Mouse (Mus musculus) hindbrain, embryonic 11.5 days (tissue): Measurements from ENCODE around the gene Macrod2. TPM values are rescaled to one million over a fixed set of nuclear protein-coding genes. Genes with fewer than 3 reads are reported as not detected.

ENCODE experiments used
- ATAC-seq: fragments of 200-750 bp; cut with Nextera tagmentation; 2 replicates; pipeline ENCODE4 v1.8.0; 2017; ENCODE audit warnings: mild to moderate bottlenecking, moderate TSS enrichment, moderate library complexity; ENCODE audit not compliant: low FRiP score
- DNase-seq: peaks from one replicate; pipeline ENCODE4 v3.0.0-alpha.2; 2015; ENCODE audit warnings: low spot score
- H3K27ac ChIP-seq: fragments of 300-500 bp; sonication (generic); 2 replicates; pipeline ENCODE4 v1.5.1; 2014; ENCODE audit warnings: mild to moderate bottlenecking, low read depth, low read length
- H3K27me3 ChIP-seq: fragments of 300-500 bp; sonication (generic); 2 replicates; pipeline ENCODE4 v1.6.1; 2014; ENCODE audit warnings: mild to moderate bottlenecking, low read length, moderate library complexity, mixed read lengths; ENCODE audit not compliant: control insufficient read depth, insufficient read depth
- H3K36me3 ChIP-seq: fragments of 300-500 bp; sonication (generic); 2 replicates; pipeline ENCODE4 v1.6.1; 2014; ENCODE audit warnings: mild to moderate bottlenecking, low read length, moderate library complexity, mixed read lengths; ENCODE audit not compliant: control insufficient read depth, insufficient read depth
- H3K4me1 ChIP-seq: fragments of 300-500 bp; sonication (generic); replicated peaks from 2 replicates; pipeline ENCODE4 v1.6.1; 2014; ENCODE audit warnings: low read length, mixed read lengths; ENCODE audit not compliant: control insufficient read depth, insufficient read depth
- H3K4me2 ChIP-seq: fragments of 300-500 bp; sonication (generic); replicated peaks from 2 replicates; pipeline ENCODE4 v1.6.1; 2014; ENCODE audit warnings: mild to moderate bottlenecking, low read depth, low read length
- H3K4me3 ChIP-seq: fragments of 300-500 bp; sonication (generic); 2 replicates; pipeline ENCODE4 v1.5.1; 2014; ENCODE audit warnings: low read depth, low read length
- H3K9ac ChIP-seq: fragments of 300-500 bp; sonication (generic); 2 replicates; pipeline ENCODE4 v1.6.1; 2014; ENCODE audit warnings: low read depth, low read length
- H3K9me3 ChIP-seq: fragments of 300-500 bp; sonication (generic); 2 replicates; pipeline ENCODE4 v1.6.1; 2016; ENCODE audit warnings: low read length; ENCODE audit not compliant: control insufficient read depth
- WGBS: fragments of 180-500 bp; shearing (Covaris S2); extraction: QIAGEN DNeasy Blood & Tissue Kit; methylation state at CpG from one replicate; pipeline ENCODE4 v1.1.7; 2014; 5-methylcytosine and 5-hydroxymethylcytosine counted together
- polyA plus RNA-seq: library from polyadenylated mRNA; unstranded; fragments of >200 nt; fragmentation: Nextera tagmentation; extraction: Ambion mirVana; gene quantifications from 2 replicates; pipeline ENCODE4 v1.2.1, GENCODE M21; 2014

Macrod2 gene
- polyA plus RNA-seq, 1 experiment from 2014 or later: 42.5 TPM

GRCm38 (mm10) chr2:141463946-141464345 is 1068.8 kb downstream of the Macrod2 start:
- DNase-seq: no peak
- H3K27me3 ChIP-seq: no peaks in the 10 kb centered on the region
- 86% methylated on average over 1 of the region's 1 CpGs for WGBS
- ATAC-seq: no peak
- no peak overlapping the region for H3K4me2 ChIP-seq
- H3K9ac ChIP-seq: no peak overlapping the region
- no peak overlapping the region for H3K4me3 ChIP-seq
- no peaks in the 10 kb centered on the region for H3K9me3 ChIP-seq
- no peaks in the 10 kb centered on the region for H3K4me1 ChIP-seq
- H3K27ac ChIP-seq: no peak overlapping the region
- no peaks in the 10 kb centered on the region for H3K36me3 ChIP-seq

GRCm38 (mm10) chr2:141472791-141473190 is 1077.7 kb downstream of the Macrod2 start:
- ATAC-seq: no peak
- H3K4me3 ChIP-seq: no peak overlapping the region
- H3K4me2 ChIP-seq: no peak overlapping the region
- no peaks in the 10 kb centered on the region for H3K9me3 ChIP-seq
- no peaks in the 10 kb centered on the region for H3K4me1 ChIP-seq
- no peak for DNase-seq
- no peaks in the 10 kb centered on the region for H3K36me3 ChIP-seq
- H3K27ac ChIP-seq: no peak overlapping the region
- no peak overlapping the region for H3K9ac ChIP-seq
- 91% methylated on average over 1 of the region's 1 CpGs for WGBS
- no peaks in the 10 kb centered on the region for H3K27me3 ChIP-seq

- no peak overlapping the region for H3K4me3 ChIP-seq
- WGBS: 55% methylated on average over 3 of the region's 3 CpGs
- no peaks in the 10 kb centered on the region for H3K4me1 ChIP-seq
- no peaks in the 10 kb centered on the region for H3K27me3 ChIP-seq
- no peak overlapping the region for H3K27ac ChIP-seq
- H3K4me2 ChIP-seq: no peak overlapping the region
- no peaks in the 10 kb centered on the region for H3K9me3 ChIP-seq
- no peaks in the 10 kb centered on the region for H3K36me3 ChIP-seq
- DNase-seq (no peak), ATAC-seq (no peak)
- no peak overlapping the region for H3K9ac ChIP-seq
These were observed 1082.5 kb downstream of the Macrod2 start for GRCm38 (mm10) chr2:141477585-141477984.

- Histone ChIP-seq H3K36me3 (no peaks in the 10 kb centered on the region), H3K4me1 (no peaks in the 10 kb centered on the region), H3K27ac (no peak overlapping the region), H3K9me3 (no peaks in the 10 kb centered on the region), H3K27me3 (no peaks in the 10 kb centered on the region), H3K9ac (no peak overlapping the region), H3K4me2 (no peak overlapping the region), H3K4me3 (no peak overlapping the region)
- DNase-seq: no peak
- WGBS: 78% methylated on average over 3 of the region's 3 CpGs
- ATAC-seq: no peak
These were observed 1095.4 kb downstream of the Macrod2 start for GRCm38 (mm10) chr2:141490518-141490917.

GRCm38 (mm10) chr2:141505451-141505850 is 1110.3 kb downstream of the Macrod2 start:
- Histone ChIP-seq H3K4me2 (no peak overlapping the region), H3K27ac (no peak overlapping the region), H3K9me3 (no peaks in the 10 kb centered on the region), H3K36me3 (no peaks in the 10 kb centered on the region), H3K27me3 (no peaks in the 10 kb centered on the region), H3K9ac (no peak overlapping the region), H3K4me3 (no peak overlapping the region), H3K4me1 (no peaks in the 10 kb centered on the region)
- ATAC-seq: no peak
- WGBS: 97% methylated on average over 3 of the region's 3 CpGs
- no peak for DNase-seq

- H3K4me1 ChIP-seq: no peaks in the 10 kb centered on the region
- H3K36me3 ChIP-seq: no peaks in the 10 kb centered on the region
- no peak for DNase-seq
- H3K27me3 ChIP-seq: no peaks in the 10 kb centered on the region
- no peak overlapping the region for H3K4me2 ChIP-seq
- H3K9me3 ChIP-seq: no peaks in the 10 kb centered on the region
- ATAC-seq: peak; percentile 79
- WGBS: 64% methylated on average over 9 of the region's 9 CpGs
- H3K9ac ChIP-seq: no peak overlapping the region
- H3K27ac ChIP-seq: no peak overlapping the region; the same call in 1 of the 2 replicates
- H3K4me3 ChIP-seq: no peak overlapping the region
These were observed 1113.1 kb downstream of the Macrod2 start for GRCm38 (mm10) chr2:141507929-141508897.

- Histone ChIP-seq H3K36me3 (no peaks in the 10 kb centered on the region), H3K4me2 (no peak overlapping the region), H3K27me3 (no peaks in the 10 kb centered on the region), H3K27ac (no peak overlapping the region), H3K9me3 (no peaks in the 10 kb centered on the region), H3K4me3 (no peak overlapping the region), H3K9ac (no peak overlapping the region), H3K4me1 (no peaks in the 10 kb centered on the region)
- ATAC-seq (no peak), DNase-seq (no peak)
- WGBS: 67% methylated on average over 3 of the region's 3 CpGs
These were observed 1119.9 kb downstream of the Macrod2 start for GRCm38 (mm10) chr2:141514976-141515375.

- no peak overlapping the region for H3K4me2 ChIP-seq
- H3K27me3 ChIP-seq: no peaks in the 10 kb centered on the region
- H3K9me3 ChIP-seq: no peaks in the 10 kb centered on the region
- H3K27ac ChIP-seq: no peak overlapping the region
- DNase-seq (no peak), ATAC-seq (no peak)
- WGBS: 79% methylated on average over 4 of the region's 4 CpGs
- H3K4me1 ChIP-seq: no peaks in the 10 kb centered on the region
- H3K36me3 ChIP-seq: no peaks in the 10 kb centered on the region
- no peak overlapping the region for H3K9ac ChIP-seq
- H3K4me3 ChIP-seq: no peak overlapping the region
These were observed 1127.0 kb downstream of the Macrod2 start for GRCm38 (mm10) chr2:141522081-141522480.

- Histone ChIP-seq H3K36me3 (no peaks in the 10 kb centered on the region), H3K4me1 (no peaks in the 10 kb centered on the region), H3K27me3 (no peaks in the 10 kb centered on the region), H3K4me2 (no peak overlapping the region), H3K9ac (no peak overlapping the region), H3K9me3 (no peaks in the 10 kb centered on the region), H3K4me3 (no peak overlapping the region), H3K27ac (no peak overlapping the region)
- ATAC-seq (no peak), DNase-seq (no peak)
These were observed 1150.8 kb downstream of the Macrod2 start for GRCm38 (mm10) chr2:141545877-141546276.
